Mouse (Mus musculus): ENCODE data around the gene Agps.

The Agps gene

DNA sequence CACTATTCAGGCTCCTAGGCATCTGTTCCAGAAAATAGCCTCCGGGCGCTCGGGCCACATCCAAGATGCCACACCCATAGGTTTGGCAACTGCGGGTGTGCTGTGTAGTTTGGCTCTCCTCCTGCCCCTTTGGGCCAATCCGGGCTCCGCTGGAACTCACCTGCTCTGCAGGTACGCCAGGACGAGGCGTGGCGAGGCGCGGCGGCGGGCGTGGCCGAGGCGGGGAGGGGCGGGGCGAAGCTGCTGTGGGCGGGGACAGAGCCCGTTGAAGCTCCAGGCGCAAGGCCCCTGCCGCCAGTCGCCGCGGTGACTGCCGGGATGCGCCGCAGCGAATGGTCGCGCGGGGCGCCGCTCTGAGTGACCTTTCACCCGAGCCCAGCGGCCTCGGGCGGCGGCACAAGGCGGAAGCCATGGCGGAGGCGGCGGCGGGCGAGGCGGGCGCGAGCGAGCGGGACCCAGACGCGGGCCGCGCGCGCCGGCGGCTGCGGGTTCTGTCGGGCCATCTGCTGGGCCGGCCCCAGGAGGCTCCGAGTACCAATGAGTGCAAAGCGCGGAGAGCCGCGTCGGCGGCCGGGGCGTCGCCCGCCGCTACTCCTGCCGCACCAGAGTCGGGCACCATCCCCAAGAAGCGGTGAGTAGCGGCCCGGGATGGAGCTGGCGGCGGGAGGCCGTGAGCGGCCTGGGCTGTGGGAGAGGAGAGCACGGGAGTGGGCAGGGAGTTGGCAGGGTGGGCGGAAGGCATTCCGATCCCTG is at the start of gene Agps:
Agps (plus strand) TSS at position 297 of the 753 bp plus-strand sequence.
- peak; percentile 92 to 94 for DNase-seq

DNA sequence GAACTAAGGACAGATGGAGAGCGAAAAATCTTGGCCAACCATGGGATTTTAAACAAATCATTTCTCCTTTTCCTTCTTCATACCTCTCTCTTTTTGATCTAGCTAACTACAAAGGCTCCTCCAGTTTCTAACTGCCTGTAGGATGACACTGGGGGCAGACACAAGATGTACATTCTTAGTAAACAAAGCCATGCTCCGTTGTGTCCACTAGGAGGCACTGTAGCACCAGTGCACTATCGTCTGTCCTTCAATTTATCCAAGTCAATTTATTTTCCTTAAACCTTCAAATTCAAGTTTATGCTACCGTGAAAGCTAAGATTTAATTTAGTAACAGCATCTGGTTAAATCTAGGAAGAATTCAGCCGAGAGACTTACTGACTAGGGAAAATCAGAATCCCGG is 45.9 kb upstream of the Agps start:
- peak; percentile 71 to 77 for DNase-seq

DNA sequence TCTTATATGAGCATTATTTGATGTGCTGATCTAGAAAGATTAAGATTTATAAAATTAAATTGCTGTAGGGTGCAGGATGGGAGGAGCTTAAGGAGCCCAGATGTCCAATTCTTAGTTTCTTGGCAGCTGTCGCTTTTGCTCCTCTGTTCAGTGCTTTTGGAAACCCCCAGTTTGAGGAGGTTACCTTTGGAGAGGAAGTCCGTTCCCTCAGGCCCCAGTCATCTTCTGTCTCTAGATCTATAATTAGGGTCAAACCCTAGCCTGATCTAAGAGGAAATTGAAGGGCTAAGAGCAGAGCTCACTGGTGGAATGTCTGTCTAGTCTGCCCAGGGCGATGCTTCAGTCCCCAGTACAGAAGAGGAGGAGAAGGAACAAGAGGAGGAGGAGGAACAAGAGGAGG is 43.5 kb upstream of the Agps start:
- no peak for DNase-seq

DNA sequence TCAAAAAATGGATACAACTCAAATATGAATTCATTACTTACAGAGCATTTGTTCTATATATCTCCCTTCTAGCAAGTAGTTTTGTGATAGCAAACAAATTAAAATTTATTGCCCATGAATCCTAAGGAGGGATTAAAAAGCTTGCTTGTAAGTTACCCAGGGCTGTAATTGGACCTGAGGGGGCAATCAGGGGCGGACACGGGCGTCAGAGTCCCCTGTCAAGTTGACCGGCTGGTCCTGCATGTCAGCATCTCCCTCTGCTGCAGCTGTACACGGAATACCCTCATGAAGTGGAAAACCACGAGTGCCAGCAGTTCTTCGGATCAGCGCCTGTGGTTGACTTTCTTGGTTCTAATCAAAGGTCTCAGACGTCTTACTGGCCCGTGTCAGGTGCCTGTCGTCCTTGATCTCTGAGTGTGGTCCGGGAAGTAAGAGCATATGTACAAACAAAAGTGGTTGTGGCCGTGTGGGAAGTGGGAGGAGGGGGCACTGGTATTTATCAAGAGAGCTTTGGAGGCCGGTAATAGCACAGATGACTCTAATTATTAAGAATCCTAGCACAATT is 41.9 kb upstream of the Agps start:
- no peak for DNase-seq

DNA sequence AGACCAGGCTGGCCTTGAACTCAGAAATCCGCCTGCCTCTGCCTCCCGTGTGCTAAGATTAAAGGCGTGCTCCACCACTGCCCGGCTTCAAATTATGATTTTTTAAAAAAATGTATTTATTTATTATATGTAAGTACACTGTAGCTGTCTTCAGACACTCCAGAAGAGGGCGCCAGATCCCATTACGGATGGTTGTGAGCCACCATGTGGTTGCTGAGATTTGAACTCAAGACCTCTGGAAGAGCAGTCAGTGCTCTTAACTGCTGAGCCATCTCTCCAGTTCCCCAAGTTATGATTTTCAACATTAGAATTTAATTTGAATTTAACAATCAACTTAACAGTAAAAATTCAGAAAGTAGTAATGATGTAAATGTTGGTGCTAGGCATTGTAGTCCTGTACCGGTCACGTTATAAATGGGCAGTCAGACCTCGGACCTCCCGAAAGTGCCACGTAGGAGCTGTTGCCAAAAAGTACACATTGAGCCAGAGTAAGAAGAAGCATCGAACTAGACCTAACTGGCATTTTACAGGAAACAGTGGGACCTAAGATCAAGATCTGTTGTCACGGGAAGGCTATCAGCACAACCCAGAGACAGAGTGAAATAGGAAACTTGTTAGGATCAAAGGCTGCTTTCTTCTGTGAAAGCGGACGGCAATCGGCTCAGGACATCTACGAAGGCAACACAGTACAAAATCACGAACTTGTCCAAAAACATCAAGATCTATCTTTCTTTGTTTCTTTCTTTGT is 40.2 kb upstream of the Agps start:
- no peak for DNase-seq

DNA sequence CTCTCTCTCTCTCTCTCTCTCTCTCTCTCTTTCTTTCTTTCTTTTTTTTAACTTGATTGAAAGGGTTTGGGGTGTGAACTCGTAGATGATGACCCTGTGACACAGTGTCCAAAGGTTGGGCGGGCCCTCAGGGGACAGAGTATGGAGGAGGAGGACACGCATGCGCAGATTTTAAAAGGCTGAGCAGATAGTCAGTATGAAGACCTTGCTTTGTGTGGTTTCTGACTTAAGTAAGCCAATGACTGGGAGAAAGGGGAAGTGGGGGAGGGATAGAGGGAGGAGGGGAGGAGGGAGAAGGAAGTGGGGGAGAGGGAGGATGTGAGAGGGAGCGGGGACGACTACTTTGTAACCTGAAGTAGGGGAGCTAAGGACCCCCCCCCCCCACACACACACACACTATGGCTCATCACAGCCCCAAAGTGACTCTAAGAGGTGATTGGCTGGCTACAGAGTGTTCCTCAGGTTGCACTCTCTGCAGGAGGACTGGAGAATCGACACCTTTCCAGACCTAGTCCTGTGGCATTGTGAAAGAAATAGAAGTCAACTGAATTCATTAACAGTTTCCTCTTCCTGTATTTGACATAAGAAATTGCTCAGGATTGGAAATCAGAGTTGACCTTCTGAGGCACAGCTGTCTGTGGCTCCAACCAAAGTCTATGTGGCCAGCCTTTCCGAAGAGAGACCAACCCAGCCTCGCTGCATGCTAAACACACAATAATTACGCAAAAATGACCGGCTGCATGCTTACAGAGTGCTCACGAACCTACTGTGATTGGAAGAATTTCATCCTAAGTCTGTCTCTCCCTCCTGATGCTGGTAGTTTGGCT is 39.4 kb upstream of the Agps start:
- DNase-seq = no peak

DNA sequence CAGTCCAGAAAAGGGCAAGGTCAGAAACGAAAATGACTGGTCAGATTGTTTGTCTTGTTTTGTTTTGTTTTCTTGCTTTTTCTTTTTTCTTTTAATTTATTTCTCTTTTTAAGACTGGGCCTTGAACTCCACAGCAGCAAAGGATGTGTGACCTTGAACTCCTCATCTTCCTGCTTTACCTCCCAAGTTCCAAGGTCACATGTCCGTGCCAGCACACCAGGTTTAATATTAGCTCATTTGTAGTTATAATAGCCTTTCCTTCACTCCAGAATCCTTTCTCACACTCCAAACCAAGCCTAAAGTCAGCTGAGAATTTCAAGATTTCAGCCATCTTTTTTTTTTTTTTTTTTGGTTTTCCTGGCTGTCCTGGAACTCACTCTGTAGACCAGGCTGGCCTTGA is 35.8 kb upstream of the Agps start:
- no peak for DNase-seq

DNA sequence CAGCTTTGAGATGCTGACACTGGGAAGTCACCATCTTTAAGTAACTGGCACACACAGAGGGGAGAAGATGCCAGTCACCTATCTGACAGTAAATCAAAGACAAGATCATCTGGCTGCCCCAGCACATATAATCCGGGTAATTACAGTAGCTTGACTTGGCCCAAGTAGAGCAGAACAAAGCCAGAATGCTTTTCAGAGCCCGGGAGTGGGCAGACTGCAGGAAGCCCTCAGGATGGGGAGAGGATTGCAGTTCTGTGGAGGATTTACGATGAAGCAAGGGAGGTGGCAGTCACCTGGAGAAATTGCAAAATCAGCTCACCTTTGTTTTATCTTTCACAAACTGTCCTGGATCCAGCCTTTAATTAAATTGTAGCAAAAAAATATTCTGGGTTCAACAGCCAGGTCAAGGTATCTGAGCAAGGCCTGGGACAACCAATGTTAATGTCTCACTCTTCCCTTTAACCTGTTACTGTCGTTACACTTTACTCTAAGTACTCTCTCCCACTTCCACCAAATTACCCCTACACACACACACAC is 33.5 kb upstream of the Agps start:
- no peak for DNase-seq

DNA sequence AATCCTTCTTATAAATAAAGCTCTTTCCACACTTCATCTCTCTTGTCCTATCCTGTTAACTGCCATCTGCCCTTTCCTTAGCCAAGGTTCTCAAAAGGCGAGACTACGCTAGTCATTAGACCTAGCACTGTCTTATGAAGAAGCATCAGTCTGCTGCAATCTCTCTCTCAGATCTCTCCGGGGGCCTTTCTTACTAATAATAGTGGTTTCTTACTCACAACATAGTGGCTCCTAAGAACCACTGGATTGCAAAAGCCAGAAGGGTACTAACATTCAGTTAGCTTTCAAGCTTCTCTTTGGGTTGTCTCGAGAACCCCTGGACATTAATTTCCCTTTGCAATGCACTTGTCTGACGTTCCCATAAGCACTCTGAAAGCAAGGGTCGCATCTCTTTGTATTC is 26.2 kb upstream of the Agps start:
- DNase-seq = no peak

DNA sequence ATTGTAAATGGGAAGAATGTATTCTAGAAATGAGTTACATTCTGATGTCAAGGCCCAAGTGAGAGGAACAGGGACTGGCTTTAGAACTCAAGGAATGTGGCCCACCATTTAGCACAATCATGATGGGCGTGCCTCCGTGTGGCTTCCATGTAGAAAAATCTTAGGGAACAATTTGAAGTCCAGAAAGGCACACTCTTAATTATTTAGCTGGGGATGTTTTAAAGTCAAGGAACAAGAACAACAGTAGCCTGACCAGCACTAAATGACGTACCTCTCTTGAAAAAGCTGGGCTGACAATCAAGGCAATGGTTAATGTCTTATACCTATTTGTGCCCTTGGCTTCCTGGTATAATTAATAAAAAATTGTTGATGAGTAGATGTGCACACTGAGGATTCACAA is 25.1 kb upstream of the Agps start:
- DNase-seq = no peak

DNA sequence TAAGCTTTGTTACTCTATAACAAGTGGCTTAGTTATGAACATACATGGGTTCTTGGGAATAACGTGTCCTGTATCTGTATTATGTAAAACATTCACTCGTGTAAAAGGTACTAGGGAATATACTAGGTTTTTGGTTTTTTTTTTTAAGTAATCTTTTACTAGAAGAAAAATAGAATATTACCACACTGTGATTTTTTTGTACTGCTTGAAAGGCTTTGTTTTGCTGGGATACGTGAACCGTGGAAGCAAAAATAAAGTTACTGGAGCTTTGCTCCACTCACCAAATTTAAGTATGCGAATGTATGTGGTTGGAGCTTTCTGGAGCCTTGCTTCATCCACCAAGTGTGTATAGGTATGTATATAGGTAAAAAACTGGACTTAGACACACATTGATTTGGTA is 24.5 kb upstream of the Agps start:
- DNase-seq = no peak

DNA sequence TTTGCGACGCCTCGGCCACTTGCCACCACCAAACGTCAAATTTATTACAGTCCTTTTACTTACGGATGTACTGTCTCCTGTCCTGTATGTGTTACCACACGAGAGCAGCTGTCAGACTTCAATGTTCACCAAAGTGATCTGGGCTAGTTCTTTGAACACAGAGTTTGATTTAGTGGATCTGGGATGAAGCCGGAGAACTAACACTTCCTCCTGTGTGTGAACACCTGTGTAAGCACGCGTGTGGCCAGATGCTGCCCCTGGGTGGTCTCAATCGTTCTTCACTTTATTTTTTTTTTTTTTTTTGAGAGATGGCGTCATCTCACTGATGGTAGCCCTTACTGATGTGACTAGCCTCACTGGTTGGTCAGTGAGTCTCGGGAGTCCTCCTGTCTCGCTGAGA is 17.1 kb upstream of the Agps start:
- no peak for DNase-seq

DNA sequence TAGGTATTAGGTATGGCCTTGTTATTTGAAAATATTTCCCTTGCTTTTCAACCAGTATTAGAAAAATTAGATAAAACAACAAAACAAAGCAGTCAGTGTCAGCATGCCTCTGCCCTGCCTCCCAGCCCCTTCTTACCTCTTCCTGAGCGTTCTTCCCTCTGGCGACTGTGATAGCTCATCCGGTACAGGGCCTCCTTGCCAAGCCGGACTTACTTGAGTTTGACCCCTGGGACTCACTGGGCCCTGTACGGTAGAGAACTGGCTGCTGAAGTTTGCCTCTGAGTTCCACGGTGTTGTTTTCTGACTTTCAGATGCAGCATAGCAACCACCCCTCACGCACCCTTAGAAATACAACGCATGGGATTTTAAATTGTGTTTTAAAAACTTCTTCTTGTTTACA is 16.5 kb upstream of the Agps start:
- no peak for DNase-seq

DNA sequence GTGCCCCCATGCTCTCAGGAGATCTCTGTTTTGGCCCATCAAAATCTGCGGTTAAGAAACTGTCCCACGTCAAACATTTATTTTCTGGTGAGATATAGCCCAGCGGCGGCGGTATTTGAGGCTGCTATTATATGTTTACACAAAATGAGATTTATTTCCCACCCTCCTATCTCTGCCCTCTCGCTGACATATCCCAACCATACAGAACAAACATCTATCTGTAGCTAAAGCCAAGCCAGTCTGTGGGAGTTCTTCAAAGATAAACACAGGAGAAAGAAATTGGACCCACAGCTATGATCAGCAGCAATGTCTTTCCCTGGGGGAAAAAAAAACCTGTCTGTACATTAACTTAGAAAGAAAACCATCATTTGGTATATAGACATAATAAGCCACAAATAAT is 15.3 kb upstream of the Agps start:
- DNase-seq = no peak

DNA sequence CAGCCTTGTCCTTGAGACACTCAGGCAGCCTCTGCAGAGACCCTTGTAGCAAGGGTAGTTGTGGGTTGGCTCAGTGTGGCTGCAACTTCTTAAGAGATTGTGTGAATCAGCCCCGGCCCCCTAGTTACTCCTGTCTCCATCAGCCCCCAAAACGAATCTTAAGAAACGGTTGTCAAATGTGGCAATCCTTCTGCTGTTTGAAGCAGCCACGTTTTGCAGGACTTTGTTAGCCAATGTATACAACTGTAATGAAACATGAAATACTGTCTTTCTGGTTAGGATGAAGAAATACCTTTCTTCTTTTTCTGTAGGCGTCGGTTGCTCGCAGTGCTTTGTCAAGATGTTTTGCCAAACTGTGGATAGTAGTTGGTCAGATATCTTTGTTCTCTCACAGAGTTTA is 13.3 kb upstream of the Agps start:
- no peak for DNase-seq

DNA sequence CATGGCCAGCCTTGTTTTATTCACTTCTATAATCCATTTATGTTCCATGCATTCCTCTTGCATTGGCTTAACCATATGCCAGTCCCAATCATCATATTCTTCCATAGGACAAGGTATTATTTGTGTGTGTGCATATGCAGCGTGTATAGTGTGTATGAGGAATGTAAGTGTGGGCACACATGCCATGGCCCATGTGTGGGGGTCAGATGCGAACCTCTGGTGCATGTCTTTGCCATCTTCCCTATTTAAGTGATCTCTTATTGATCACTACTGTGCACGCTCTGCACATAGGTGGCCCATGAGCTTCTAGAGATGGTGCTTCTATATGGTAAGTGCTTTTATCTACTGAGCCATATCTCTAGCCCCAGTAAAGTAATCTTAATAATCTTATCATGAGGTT is 12.2 kb upstream of the Agps start:
- no peak for DNase-seq

DNA sequence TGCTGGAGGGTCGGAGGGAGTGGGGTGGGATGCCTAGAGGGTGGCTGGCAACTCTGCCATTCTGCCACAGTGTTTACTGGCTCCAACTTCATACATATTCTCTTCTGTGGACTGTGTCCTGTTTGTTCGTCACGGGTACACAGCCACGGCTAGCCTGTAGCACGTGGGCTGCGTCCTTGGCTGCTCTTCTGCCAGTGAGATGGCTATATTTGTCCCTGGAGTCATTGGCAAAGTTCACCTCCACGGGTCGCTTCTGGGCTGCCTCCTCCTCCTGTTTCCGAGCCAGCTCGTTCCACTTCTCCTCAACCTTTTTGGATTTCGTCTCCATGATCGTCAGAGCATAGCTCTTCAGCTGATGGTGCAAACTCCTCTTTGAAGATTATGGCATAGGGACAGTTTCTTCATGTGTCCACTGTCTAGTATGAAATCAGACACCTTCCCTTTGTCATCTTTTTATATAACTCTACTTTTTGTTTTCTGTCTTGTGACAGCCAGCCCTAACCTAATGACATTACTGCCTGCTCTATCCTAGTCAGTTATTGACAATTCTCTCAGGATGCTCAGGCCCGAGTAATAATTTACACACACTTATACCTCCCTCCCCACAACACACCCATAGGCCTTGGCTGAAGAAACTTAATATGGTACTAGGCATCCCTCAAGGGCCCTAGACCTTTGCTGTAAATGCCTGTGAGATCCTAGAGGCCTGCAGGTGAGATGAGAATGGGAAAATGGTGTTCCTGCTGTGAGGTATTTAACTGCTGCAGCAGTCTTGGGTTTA is 9.8 kb upstream of the Agps start:
- DNase-seq = no peak

DNA sequence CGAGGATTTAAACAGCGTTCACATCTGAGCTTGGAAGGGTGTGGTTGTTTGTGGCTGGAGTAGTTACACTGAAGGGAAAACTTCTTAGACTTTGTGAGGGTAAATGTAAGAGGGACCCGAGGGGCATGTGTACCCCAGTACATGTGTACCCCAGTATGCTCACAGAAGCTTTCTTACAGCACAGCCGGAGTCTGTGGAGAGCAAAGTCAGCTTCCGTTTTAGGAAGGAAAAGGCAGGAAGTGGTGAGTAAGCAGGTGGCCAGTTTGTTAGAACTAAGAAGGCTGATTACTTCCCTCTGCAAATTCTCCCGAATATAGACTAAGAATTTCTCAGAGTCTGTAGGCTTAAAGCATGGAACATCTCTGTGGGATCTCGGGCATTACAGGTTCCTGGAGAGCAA is 8.2 kb upstream of the Agps start:
- no peak for DNase-seq

DNA sequence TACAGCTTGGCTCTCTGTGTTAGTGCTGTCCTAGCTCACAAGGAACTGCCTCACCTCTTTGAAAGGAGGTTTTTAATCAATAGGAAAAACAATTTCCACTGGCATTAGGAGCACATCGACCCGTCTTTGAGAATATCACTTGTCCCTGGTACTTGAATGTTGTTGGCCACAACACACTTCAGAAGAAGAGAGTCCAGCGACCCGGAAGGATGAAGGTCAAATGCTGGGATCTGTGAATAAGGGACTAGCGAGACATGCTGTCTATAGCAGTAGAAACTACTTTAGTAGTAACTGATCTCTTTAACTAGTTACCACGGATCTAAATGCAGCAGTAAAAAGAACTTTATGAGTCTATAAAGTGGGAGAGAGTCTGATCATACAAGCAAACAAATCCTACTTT is 7.8 kb upstream of the Agps start:
- no peak for DNase-seq

DNA sequence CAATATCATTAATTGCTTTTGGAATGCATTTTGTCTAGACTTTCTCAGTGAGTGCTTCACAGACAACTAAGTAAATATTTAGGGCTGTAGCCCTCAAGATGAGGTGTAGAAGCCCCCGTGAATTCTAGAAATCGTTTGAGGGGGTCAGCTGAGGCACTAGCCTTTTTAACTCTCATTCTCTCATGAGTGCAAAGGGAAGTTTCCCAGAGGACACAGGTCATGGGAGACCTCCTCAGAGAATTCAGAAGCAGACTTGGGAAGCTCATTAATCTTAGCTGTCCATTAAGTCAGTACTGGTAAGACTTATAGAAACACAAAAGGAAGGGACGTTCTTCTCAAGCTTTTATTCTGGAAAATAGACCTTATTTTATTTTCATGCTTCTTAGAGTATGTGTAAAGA is 7.1 kb upstream of the Agps start:
- DNase-seq = no peak

DNA sequence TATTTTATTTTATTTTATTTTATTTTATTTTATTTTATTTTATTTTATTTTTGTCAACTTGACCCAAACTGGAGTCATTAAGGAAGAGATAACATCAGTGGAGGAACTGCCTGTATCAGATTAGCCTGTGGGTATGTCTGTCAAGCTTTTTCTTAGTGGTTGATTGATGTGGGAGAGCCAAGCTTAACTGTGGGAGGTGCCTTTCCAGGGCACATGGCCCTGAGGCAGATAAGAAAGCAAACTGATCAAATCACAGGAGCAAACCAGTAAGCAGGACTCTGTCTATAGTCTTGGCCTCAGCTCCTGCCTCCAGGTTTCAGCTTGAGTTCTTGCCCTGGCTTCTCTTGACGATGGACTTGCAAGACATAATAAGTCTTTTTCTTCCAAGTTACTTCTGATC is 6.4 kb upstream of the Agps start:
- no peak for DNase-seq

DNA sequence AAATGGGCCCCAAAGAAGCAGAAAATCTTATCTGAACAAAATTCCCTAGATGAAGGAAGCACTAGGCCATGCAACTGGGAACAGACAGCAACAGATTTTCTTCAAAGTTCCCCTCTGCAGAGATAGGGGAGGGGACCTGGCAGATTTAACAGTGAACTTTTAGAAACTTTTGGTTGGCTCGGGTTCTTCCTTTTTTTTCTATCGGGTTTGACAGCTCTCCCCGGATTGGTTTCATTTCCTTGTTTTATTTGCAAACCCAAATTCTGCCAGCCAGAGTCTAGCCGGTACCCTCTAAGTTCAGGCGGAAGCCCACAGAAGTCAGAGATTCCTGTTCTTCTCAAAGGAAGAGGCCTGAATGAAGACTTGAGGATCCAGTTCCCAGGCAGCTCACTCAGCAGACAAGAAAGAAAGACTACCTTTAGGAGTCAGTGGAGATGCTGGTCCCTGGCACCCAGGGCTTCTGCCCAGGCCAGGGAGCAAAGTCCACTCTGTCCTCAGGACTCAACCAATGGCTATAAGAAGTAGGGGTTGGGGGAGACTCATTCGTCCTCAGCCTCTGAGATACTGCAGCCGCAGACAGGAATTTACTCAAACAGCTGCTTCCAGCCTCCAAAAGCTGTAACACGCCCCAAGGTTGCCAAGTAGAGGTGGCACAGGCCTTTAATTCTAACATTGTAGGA is 2.9 kb upstream of the Agps start:
- no peak for DNase-seq

Measured in cerebellum, postnatal 10 days (tissue).